Mouse (Mus musculus) heart, embryonic 13.5 days (tissue): ENCODE measurements at regions not wholly inside any gene's neighbourhood (a gene's known extent, or its start where the extent isn't known, plus 50 kb on each side); places are given as distances from the start of the nearest gene placed in this dataset.
A peak's percentile ranks its signal among the peaks of the same experiment; 100 is the strongest.

Experiments
- ATAC-seq: fragments of 200-750 bp; cut with Nextera tagmentation; 2 replicates; pipeline ENCODE4 v1.8.0; 2017; ENCODE audit warnings: moderate TSS enrichment; ENCODE audit not compliant: insufficient number of reproducible peaks, low FRiP score, low TSS enrichment; ENCODE audit errors: extremely low read depth
- H3K27ac ChIP-seq: fragments of 300-500 bp; sonication (generic); replicated peaks from 2 replicates; pipeline ENCODE4 v1.5.1; 2015; ENCODE audit warnings: moderate library complexity, mild to moderate bottlenecking, inconsistent platforms
- H3K27me3 ChIP-seq: fragments of 300-500 bp; sonication (generic); replicated peaks from 2 replicates; pipeline ENCODE4 v1.6.1; 2015; ENCODE audit warnings: mild to moderate bottlenecking, inconsistent platforms
- H3K36me3 ChIP-seq: fragments of 300-500 bp; sonication (generic); 2 replicates; pipeline ENCODE4 v1.6.1; 2015; ENCODE audit warnings: mild to moderate bottlenecking, inconsistent platforms
- H3K4me1 ChIP-seq: fragments of 300-500 bp; sonication (generic); 2 replicates; pipeline ENCODE4 v1.6.1; 2015; ENCODE audit warnings: inconsistent platforms
- H3K4me2 ChIP-seq: fragments of 300-500 bp; sonication (generic); 2 replicates; pipeline ENCODE4 v1.6.1; 2015; ENCODE audit warnings: inconsistent platforms, mild to moderate bottlenecking, moderate library complexity
- H3K4me3 ChIP-seq: fragments of 300-500 bp; sonication (generic); 2 replicates; pipeline ENCODE4 v1.5.1; 2015; ENCODE audit warnings: moderate library complexity, mild to moderate bottlenecking, inconsistent platforms
- H3K9ac ChIP-seq: fragments of 300-500 bp; sonication (generic); 2 replicates; pipeline ENCODE4 v1.6.1; 2015; ENCODE audit warnings: inconsistent platforms, mild to moderate bottlenecking, moderate library complexity
- H3K9me3 ChIP-seq: fragments of 300-500 bp; sonication (generic); 2 replicates; pipeline ENCODE4 v1.6.1; 2016; ENCODE audit warnings: inconsistent platforms
- WGBS: fragments of 180-500 bp; shearing (Covaris S2); methylation state at CpG from one replicate; pipeline ENCODE4 v1.1.7; 2015; ENCODE audit warnings: mixed read lengths; 5-methylcytosine and 5-hydroxymethylcytosine counted together

GRCm38 (mm10) chr4:150745529-150746429, 93.8 kb upstream of the Slc45a1 start:
- H3K4me1 ChIP-seq, result peaks cover 43% of the 10 kb centered on the region
- WGBS, result 52% methylated on average over 7 of the region's 7 CpGs

GRCm38 (mm10) chr4:150743508-150743907, 91.5 kb upstream of the Slc45a1 start:
- no peak overlapping the region for H3K4me2 ChIP-seq
- no peaks in the 10 kb centered on the region for H3K36me3 ChIP-seq
- no peaks in the 10 kb centered on the region for H3K27me3 ChIP-seq
- H3K9ac ChIP-seq, result no peak overlapping the region
- H3K4me3 ChIP-seq, result no peak overlapping the region
- no peak for ATAC-seq
- no peak overlapping the region for H3K27ac ChIP-seq
- H3K9me3 ChIP-seq, result no peaks in the 10 kb centered on the region
- WGBS, result 76% methylated on average over 6 of the region's 8 CpGs
- H3K4me1 ChIP-seq, result peaks cover 43% of the 10 kb centered on the region

More at GRCm38 (mm10) chr4:150745529-150746429, 93.8 kb upstream of the Slc45a1 start:
- Histone ChIP-seq H3K27me3 (0 out of 2 replicates have a peak, but pooled peaks cover 5% of the 10 kb centered on the region), H3K36me3 (no peaks in the 10 kb centered on the region), H3K4me2 (no peak overlapping the region), H3K4me3 (no peak overlapping the region), H3K27ac (peak overlapping the region; percentile 81), H3K9me3 (no peaks in the 10 kb centered on the region), H3K9ac (0 out of 2 replicates have a peak overlapping the region, but pooled peaks have one; percentile 50)
- no peak for ATAC-seq

GRCm38 (mm10) chr4:150743103-150743502, 91.1 kb upstream of the Slc45a1 start:
- Histone ChIP-seq H3K9me3 (no peaks in the 10 kb centered on the region), H3K36me3 (no peaks in the 10 kb centered on the region), H3K4me1 (peaks cover 39% of the 10 kb centered on the region), H3K27ac (no peak overlapping the region), H3K27me3 (no peaks in the 10 kb centered on the region), H3K9ac (no peak overlapping the region), H3K4me3 (no peak overlapping the region), H3K4me2 (no peak overlapping the region)
- ATAC-seq, result no peak
- 26% methylated on average over 6 of the region's 6 CpGs for WGBS

- ATAC-seq, result no peak
- Histone ChIP-seq H3K4me2 (no peak overlapping the region), H3K4me1 (peaks cover 28% of the 10 kb centered on the region), H3K27me3 (no peaks in the 10 kb centered on the region), H3K4me3 (no peak overlapping the region), H3K36me3 (no peaks in the 10 kb centered on the region), H3K9me3 (no peaks in the 10 kb centered on the region), H3K9ac (no peak overlapping the region), H3K27ac (no peak overlapping the region)
- 96% methylated on average over 4 of the region's 4 CpGs for WGBS
Observed at GRCm38 (mm10) chr4:150741810-150742209, 89.8 kb upstream of the Slc45a1 start.

GRCm38 (mm10) chr4:150740167-150740566, 88.2 kb upstream of the Slc45a1 start:
- Histone ChIP-seq H3K4me3 (no peak overlapping the region), H3K9me3 (no peaks in the 10 kb centered on the region), H3K4me2 (no peak overlapping the region), H3K36me3 (no peaks in the 10 kb centered on the region), H3K27me3 (no peaks in the 10 kb centered on the region), H3K9ac (no peak overlapping the region), H3K4me1 (peaks cover 13% of the 10 kb centered on the region), H3K27ac (no peak overlapping the region)
- 32% methylated on average over 8 of the region's 8 CpGs for WGBS
- no peak for ATAC-seq

GRCm38 (mm10) chr4:150738736-150739135, 86.8 kb upstream of the Slc45a1 start:
- no peak overlapping the region for H3K9ac ChIP-seq
- 84% methylated on average over 9 of the region's 9 CpGs for WGBS
- H3K27ac ChIP-seq, result no peak overlapping the region
- no peak overlapping the region for H3K4me3 ChIP-seq
- ATAC-seq, result no peak
- no peak overlapping the region for H3K4me2 ChIP-seq
- no peaks in the 10 kb centered on the region for H3K36me3 ChIP-seq
- no peaks in the 10 kb centered on the region for H3K9me3 ChIP-seq
- peaks cover 13% of the 10 kb centered on the region for H3K4me1 ChIP-seq
- no peaks in the 10 kb centered on the region for H3K27me3 ChIP-seq

GRCm38 (mm10) chr4:150730061-150730812, 78.3 kb upstream of the Slc45a1 start:
- peak; percentile 56; the same call in 1 of the 2 replicates for ATAC-seq

GRCm38 (mm10) chr4:150726539-150726938, 74.6 kb upstream of the Slc45a1 start:
- Histone ChIP-seq H3K4me2 (no peak overlapping the region), H3K27me3 (no peaks in the 10 kb centered on the region), H3K27ac (no peak overlapping the region), H3K9ac (no peak overlapping the region), H3K9me3 (peaks cover 4% of the 10 kb centered on the region; the same call in 1 of the 2 replicates), H3K4me3 (no peak overlapping the region), H3K4me1 (peaks cover 38% of the 10 kb centered on the region), H3K36me3 (no peaks in the 10 kb centered on the region)
- ATAC-seq, result no peak
- whole genome bisulfite sequencing, result 57% methylated on average over 4 of the region's 4 CpGs

More at GRCm38 (mm10) chr4:150730061-150730812, 78.3 kb upstream of the Slc45a1 start:
- Histone ChIP-seq H3K4me2 (no peak overlapping the region), H3K36me3 (no peaks in the 10 kb centered on the region), H3K27me3 (no peaks in the 10 kb centered on the region), H3K4me1 (peaks cover 29% of the 10 kb centered on the region), H3K9ac (no peak overlapping the region), H3K27ac (peak overlapping the region; percentile 83), H3K4me3 (no peak overlapping the region), H3K9me3 (peaks cover 4% of the 10 kb centered on the region; the same call in 1 of the 2 replicates)
- WGBS, result 17% methylated on average over 11 of the region's 12 CpGs

GRCm38 (mm10) chr4:150726136-150726480, 74.1 kb upstream of the Slc45a1 start:
- Histone ChIP-seq H3K27me3 (0 out of 2 replicates have a peak, but pooled peaks cover under 1% of the 10 kb centered on the region), H3K36me3 (no peaks in the 10 kb centered on the region), H3K9me3 (peaks cover 4% of the 10 kb centered on the region; the same call in 1 of the 2 replicates), H3K9ac (no peak overlapping the region), H3K4me3 (no peak overlapping the region), H3K4me1 (peaks cover 35% of the 10 kb centered on the region), H3K27ac (no peak overlapping the region), H3K4me2 (no peak overlapping the region)
- ATAC-seq, result no peak
- WGBS, result 75% methylated on average over 3 of the region's 3 CpGs

- Histone ChIP-seq H3K9ac (no peak overlapping the region), H3K36me3 (no peaks in the 10 kb centered on the region), H3K4me2 (no peak overlapping the region), H3K27ac (no peak overlapping the region), H3K4me3 (no peak overlapping the region), H3K4me1 (peaks cover 30% of the 10 kb centered on the region), H3K27me3 (0 out of 2 replicates have a peak, but pooled peaks cover 4% of the 10 kb centered on the region), H3K9me3 (peaks cover 4% of the 10 kb centered on the region; the same call in 1 of the 2 replicates)
- ATAC-seq, result no peak
- 62% methylated on average over 17 of the region's 17 CpGs for WGBS
Observed at GRCm38 (mm10) chr4:150725443-150726135, 73.6 kb upstream of the Slc45a1 start.

GRCm38 (mm10) chr4:150724823-150725222, 72.8 kb upstream of the Slc45a1 start:
- H3K9me3 ChIP-seq, result peaks cover 4% of the 10 kb centered on the region; the same call in 1 of the 2 replicates
- peaks cover 25% of the 10 kb centered on the region for H3K4me1 ChIP-seq
- 65% methylated on average over 11 of the region's 11 CpGs for WGBS
- no peak overlapping the region for H3K9ac ChIP-seq
- no peak overlapping the region for H3K27ac ChIP-seq
- H3K4me2 ChIP-seq, result no peak overlapping the region
- 0 out of 2 replicates have a peak, but pooled peaks cover 4% of the 10 kb centered on the region for H3K27me3 ChIP-seq
- ATAC-seq, result no peak
- no peak overlapping the region for H3K4me3 ChIP-seq
- H3K36me3 ChIP-seq, result no peaks in the 10 kb centered on the region
